1 mouse cellular context compared by ENCODE assay signal in the genomic region with DNA sequence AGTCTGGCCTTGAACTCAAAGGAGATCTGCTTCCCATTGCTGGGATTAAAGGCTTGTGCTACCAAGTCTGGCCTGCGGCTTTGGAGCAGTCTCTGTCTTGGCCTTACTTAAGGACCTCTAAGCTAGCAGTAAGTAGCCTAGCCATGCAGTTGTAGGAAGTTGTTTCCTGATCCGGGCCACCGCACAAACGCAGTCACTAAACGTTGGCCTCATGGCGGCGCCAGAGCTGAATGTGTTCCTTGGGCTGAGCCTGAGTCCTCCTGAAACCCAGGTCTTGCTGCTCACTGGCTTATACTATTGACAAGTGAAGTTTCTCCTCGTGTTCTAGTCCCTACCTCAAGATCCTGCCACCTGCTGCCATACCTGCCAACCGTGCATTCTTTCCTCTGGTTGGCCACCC.
TF ChIP-seq lines count a peak whose summit lies in the region.

No protein-coding gene starts in this region.

TF ChIP-seq in CH12.LX, 34 proteins besides CTCF, POLR2A, EP300 and RAD21:
- TF ChIP-seq MAFK (IDR thresholded peaks at IDR 0.05; ENCODE audit: insufficient replicate concordance, low read length): no peak
